Mouse (Mus musculus): Measurements from ENCODE around the gene Slc9a5.

Gene Slc9a5

DNA sequence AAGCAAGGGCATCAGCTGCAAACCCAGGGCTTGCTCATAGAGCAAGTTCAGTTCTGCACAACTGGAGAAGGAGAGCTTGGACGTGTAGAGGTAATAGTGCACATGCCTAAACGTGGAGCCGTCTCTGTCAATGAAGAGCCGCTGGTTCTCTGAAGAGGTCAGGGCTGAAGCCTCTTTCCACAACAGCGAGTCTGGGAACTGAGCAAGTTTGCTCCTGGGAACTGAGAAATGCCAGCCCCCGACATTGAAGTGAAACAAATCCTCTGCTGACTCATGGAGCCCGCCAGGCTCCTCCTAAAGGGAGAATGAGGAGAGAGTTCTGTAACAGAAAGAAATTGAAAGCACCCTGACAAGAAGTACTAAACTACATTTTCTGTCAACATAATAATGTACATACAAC is 59.7 kb downstream of the Slc9a5 start:
- no peak for DNase-seq (ENCODE audit: low spot score in 2 of 2)

DNA sequence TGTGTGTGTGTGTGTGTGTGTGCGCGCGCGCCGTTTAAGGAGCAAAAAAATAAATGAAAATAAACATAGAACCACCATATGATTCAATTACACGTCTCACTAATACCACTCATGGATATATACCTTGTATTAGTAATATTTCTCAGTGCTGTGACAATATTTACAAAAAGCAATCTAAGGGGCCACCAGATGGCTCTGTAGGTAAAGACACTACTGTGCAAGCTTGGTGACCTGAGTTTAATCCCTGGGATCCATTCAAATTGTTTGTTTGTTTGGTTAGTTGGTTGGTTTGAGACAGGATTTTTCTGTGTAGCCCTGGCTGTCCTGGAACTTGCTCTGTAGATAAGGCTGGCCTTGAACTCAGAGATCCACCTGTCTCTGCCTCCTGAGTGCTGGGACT is 61.3 kb downstream of the Slc9a5 start:
- DNase-seq (ENCODE audit: low spot score in 2 of 2): no peak

GRCm38 (mm10) chr8:105413391-105413790 is 64.7 kb downstream of the Slc9a5 start, which contains the start of the genes Kctd19 and Lrrc36:
Gene Kctd19, minus strand, starts transcription at chr8:105413502.
Gene Lrrc36, plus strand, starts transcription at chr8:105413571.
- DNase-seq (ENCODE audit: low spot score in 2 of 2): peak; percentile 49 to 52

GRCm38 (mm10) chr8:105418992-105419391 is 70.3 kb downstream of the Slc9a5 start:
- no peak for DNase-seq (ENCODE audit: low spot score in 2 of 2)
